Comparison of ENCODE assay signal across 1 mouse cellular context in the genomic region with DNA sequence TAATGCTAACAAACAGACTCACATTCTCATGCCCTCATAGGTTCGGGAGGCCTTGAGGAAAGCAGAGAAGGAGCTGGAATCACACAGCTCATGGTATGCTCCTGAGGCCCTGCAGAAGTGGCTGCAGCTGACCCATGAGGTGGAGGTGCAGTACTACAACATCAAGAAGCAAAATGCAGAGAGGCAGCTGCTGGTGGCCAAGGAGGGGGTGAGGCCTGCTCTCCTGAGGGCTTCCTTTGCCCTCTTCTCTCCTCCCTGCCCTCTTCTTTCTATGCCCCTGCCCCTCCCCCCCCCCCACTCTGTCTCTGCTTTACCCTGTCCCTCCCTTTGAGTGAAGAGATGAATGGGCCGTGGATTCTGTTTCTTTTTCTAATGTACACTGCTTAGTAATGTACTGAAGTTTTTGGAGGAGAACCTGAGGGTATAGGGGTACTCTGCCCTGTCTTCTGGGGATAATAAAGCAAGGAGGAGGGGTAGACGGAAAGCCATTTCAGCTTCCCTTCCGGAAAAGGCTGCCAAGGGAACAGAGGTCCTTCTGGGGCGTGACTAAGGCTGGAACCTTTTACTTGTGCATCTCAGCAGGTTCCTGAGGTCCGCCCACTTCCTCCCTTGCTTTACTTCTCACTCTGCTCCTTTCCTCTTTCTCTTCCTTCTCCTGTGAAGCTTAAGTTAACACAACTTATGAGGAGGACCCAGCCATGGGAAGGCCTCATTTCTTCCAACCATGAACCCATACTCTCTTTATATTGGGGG.
TF ChIP-seq lines count a peak whose summit lies in the region.

No protein-coding gene starts in this region.

TF ChIP-seq in CH12.LX, 34 proteins besides CTCF, POLR2A, EP300 and RAD21 (continued from another document):
- TF ChIP-seq MYC (IDR thresholded peaks at IDR 0.05; ENCODE audit: low read depth, low read length), result no peak
- TF ChIP-seq ETS1 (conservative IDR thresholded peaks at IDR 0.05; ENCODE audit: low read depth, low read length), result no peak
- TF ChIP-seq SIN3A (IDR thresholded peaks at IDR 0.05; ENCODE audit: low read length), result no peak
- no peak for TF ChIP-seq KAT2A (IDR thresholded peaks at IDR 0.05; ENCODE audit: insufficient replicate concordance, low read length)
- TF ChIP-seq UBTF (IDR thresholded peaks at IDR 0.05; ENCODE audit: low read depth, low read length), result no peak
